8 mouse cellular contexts compared by ENCODE assay signal in genomic region chr11:117415955-117416354, GRCm38 (mm10).
DNase-seq lines count a peak whose midpoint lies in the region; ATAC-seq lines count a peak whose summit lies in the region.
"Had no signal": no experiment of that assay in that cellular context is flagged by ENCODE, and none has a peak within 500 bp of the region (broad histone marks: within the 10 kb centered on the region; RNA-seq: fewer than 3 reads in every experiment).

No protein-coding gene starts in this region.

- DNase-seq in thymus, postnatal 25 days, result peak; percentile 27
- DNase-seq in thymus, adult 18-20 months, result no peak
- peak; percentile 47 for DNase-seq in kidney, adult 9 months
- peak; percentile 67 for DNase-seq in midbrain, embryonic 14.5 days
- DNase-seq in yolk sac, embryonic 10.5 days (ENCODE audit: low spot score), result no peak
- no peak for DNase-seq in heart, postnatal 14 days

- H3K9me3 ChIP-seq in embryonic facial prominence, embryonic 12.5 days, result no peaks in the 10 kb centered on the region
- H3K9me3 ChIP-seq in midbrain, embryonic 14.5 days (ENCODE audit: control insufficient read depth, low read length), result no peaks in the 10 kb centered on the region
- H3K9me3 ChIP-seq: liver, embryonic 15.5 days had no signal

- no peak overlapping the region for H3K27ac ChIP-seq in embryonic facial prominence, embryonic 12.5 days
- H3K27ac ChIP-seq in midbrain, embryonic 14.5 days (replicated peaks; ENCODE audit: low read depth, low read length), result peak overlapping the region; percentile 78
- H3K27ac ChIP-seq: liver, embryonic 15.5 days had no signal

- no peak overlapping the region for H3K4me3 ChIP-seq in embryonic facial prominence, embryonic 12.5 days
- H3K4me3 ChIP-seq in midbrain, embryonic 14.5 days (replicated peaks; ENCODE audit: low read depth, low read length), result no peak overlapping the region
- H3K4me3 ChIP-seq: liver, embryonic 15.5 days had no signal

- peaks cover 58% of the 10 kb centered on the region for H3K4me1 ChIP-seq in embryonic facial prominence, embryonic 12.5 days
- peaks cover 38% of the 10 kb centered on the region for H3K4me1 ChIP-seq in midbrain, embryonic 14.5 days (ENCODE audit: control insufficient read depth, insufficient read depth, low read length)

- no peak for ATAC-seq in embryonic facial prominence, embryonic 12.5 days (ENCODE audit: insufficient number of reproducible peaks, insufficient read depth, low FRiP score, low TSS enrichment)
- ATAC-seq in midbrain, embryonic 14.5 days (ENCODE audit: low FRiP score, low TSS enrichment), result no peak

- H3K4me2 ChIP-seq in embryonic facial prominence, embryonic 12.5 days (replicated peaks), result peak overlapping the region; percentile 50
- H3K4me2 ChIP-seq in midbrain, embryonic 14.5 days (ENCODE audit: low read length), result peak overlapping the region; percentile 53
- H3K4me2 ChIP-seq: liver, embryonic 15.5 days had no signal

- WGBS in embryonic facial prominence, embryonic 12.5 days, result 6% methylated on average over 13 of the region's 13 CpGs
- WGBS in midbrain, embryonic 14.5 days, result 10% methylated on average over 13 of the region's 13 CpGs

- intact Hi-C loops in heart, postnatal 14 days (cut with DNase I), result no loop called here

- no peaks in the 10 kb centered on the region for H3K36me3 ChIP-seq in embryonic facial prominence, embryonic 12.5 days
- no peaks in the 10 kb centered on the region for H3K36me3 ChIP-seq in midbrain, embryonic 14.5 days (ENCODE audit: control insufficient read depth, insufficient read depth, low read length)
- H3K36me3 ChIP-seq: liver, embryonic 15.5 days had no signal

- no peak overlapping the region for H3K9ac ChIP-seq in embryonic facial prominence, embryonic 12.5 days
- no peak overlapping the region for H3K9ac ChIP-seq in midbrain, embryonic 14.5 days (replicated peaks; ENCODE audit: low read length)
- H3K9ac ChIP-seq: liver, embryonic 15.5 days had no signal

- peaks cover 6% of the 10 kb centered on the region for H3K27me3 ChIP-seq in embryonic facial prominence, embryonic 12.5 days
- no peaks in the 10 kb centered on the region for H3K27me3 ChIP-seq in midbrain, embryonic 14.5 days (ENCODE audit: control insufficient read depth, insufficient read depth, low read length)

Comparison
In these comparisons a context has a peak if more than half of its experiments do, and no peak if none do; other contexts are left out.
1. DNase-seq: peak in thymus, postnatal 25 days (single experiment), kidney, adult 9 months (single experiment) and midbrain, embryonic 14.5 days (single experiment); none in thymus, adult 18-20 months (0 of 2), yolk sac, embryonic 10.5 days (single experiment) and heart, postnatal 14 days (0 of 2).